Mouse (Mus musculus) stomach, postnatal 0 days (tissue): ENCODE measurements around the gene Col4a6. TPM values are rescaled to one million over a fixed set of nuclear protein-coding genes. Genes with fewer than 3 reads are reported as not detected.

Experiments used
- ATAC-seq: fragments of 200-750 bp; cut with Nextera tagmentation; 2 replicates; pipeline ENCODE4 v1.8.0; 2017; ENCODE audit not compliant: low FRiP score, low TSS enrichment
- DNase-seq: peaks from one replicate; pipeline ENCODE4 v3.0.0-alpha.2; 2016; ENCODE audit warnings: low spot score
- H3K27ac ChIP-seq: fragments of 300-500 bp; sonication (generic); replicated peaks from 2 replicates; pipeline ENCODE4 v1.5.1; 2014; ENCODE audit warnings: mild to moderate bottlenecking, control low read depth
- H3K27me3 ChIP-seq: fragments of 300-500 bp; sonication (generic); 2 replicates; pipeline ENCODE4 v1.6.1; 2014; ENCODE audit warnings: low read length; ENCODE audit not compliant: control insufficient read depth, insufficient read depth
- H3K36me3 ChIP-seq: fragments of 300-500 bp; sonication (generic); 2 replicates; pipeline ENCODE4 v1.6.1; 2014; ENCODE audit warnings: low read length, mixed read lengths; ENCODE audit not compliant: control insufficient read depth, insufficient read depth
- H3K4me1 ChIP-seq: fragments of 300-500 bp; sonication (generic); replicated peaks from 2 replicates; pipeline ENCODE4 v1.6.1; 2014; ENCODE audit warnings: antibody characterized with exemption; ENCODE audit not compliant: control insufficient read depth, insufficient read depth
- H3K4me2 ChIP-seq: fragments of 300-500 bp; sonication (generic); replicated peaks from 2 replicates; pipeline ENCODE4 v1.6.1; 2014; ENCODE audit warnings: low read depth, mild to moderate bottlenecking, control low read depth, moderate library complexity
- H3K4me3 ChIP-seq: fragments of 300-500 bp; sonication (generic); 2 replicates; pipeline ENCODE4 v1.5.1; 2014; ENCODE audit warnings: low read depth, low read length, control low read depth
- H3K9ac ChIP-seq: fragments of 300-500 bp; sonication (generic); 2 replicates; pipeline ENCODE4 v1.6.1; 2014; ENCODE audit warnings: mild to moderate bottlenecking, low read length, control low read depth, mixed read lengths
- H3K9me3 ChIP-seq: fragments of 300-500 bp; sonication (generic); 2 replicates; pipeline ENCODE4 v1.6.1; 2016; ENCODE audit warnings: low read length; ENCODE audit not compliant: control insufficient read depth
- CTCF ChIP-seq: IDR thresholded peaks from 2 replicates; pipeline ENCODE4 v1.5.1; 2016; ENCODE audit warnings: antibody characterized with exemption, low read depth, mild to moderate bottlenecking, moderate library complexity
- EP300 ChIP-seq: optimal IDR thresholded peaks from 2 replicates; pipeline ENCODE3; 2016; ENCODE audit warnings: antibody characterized with exemption
- WGBS: fragments of 180-500 bp; shearing (Covaris S2); extraction: QIAGEN DNeasy Blood & Tissue Kit; methylation state at CpG from one replicate; pipeline ENCODE4 v1.1.7; 2014; 5-methylcytosine and 5-hydroxymethylcytosine counted together
- polyA plus RNA-seq: library from polyadenylated mRNA; unstranded; fragments of >200 nt; fragmentation: Nextera tagmentation; extraction: Ambion mirVana; gene quantifications from 2 replicates; pipeline ENCODE4 v1.2.1, GENCODE M21; 2015

Col4a6 gene
- polyA plus RNA-seq, 1 experiment from 2014 or later: 5.9 TPM

- Histone ChIP-seq H3K9ac (no peak overlapping the region), H3K27me3 (no peaks in the 10 kb centered on the region), H3K36me3 (no peaks in the 10 kb centered on the region), H3K9me3 (no peaks in the 10 kb centered on the region), H3K4me3 (no peak overlapping the region), H3K4me1 (no peaks in the 10 kb centered on the region), H3K27ac (no peak overlapping the region), H3K4me2 (no peak overlapping the region)
- ATAC-seq (no peak), DNase-seq (no peak)
- WGBS: 19% methylated on average over 3 of the region's 3 CpGs
- TF ChIP-seq CTCF: no peak
- no peak for TF ChIP-seq EP300
Measured at GRCm38 (mm10) chrX:141315795-141316194, 158.1 kb downstream of the Col4a6 start.

- H3K4me2 ChIP-seq: no peak overlapping the region
- DNase-seq: no peak
- H3K4me3 ChIP-seq: no peak overlapping the region
- no peak for ATAC-seq
- no peak overlapping the region for H3K27ac ChIP-seq
- H3K9me3 ChIP-seq: no peaks in the 10 kb centered on the region
- TF ChIP-seq EP300 (no peak), CTCF (no peak)
- no peaks in the 10 kb centered on the region for H3K4me1 ChIP-seq
- H3K9ac ChIP-seq: no peak overlapping the region
- H3K36me3 ChIP-seq: no peaks in the 10 kb centered on the region
- H3K27me3 ChIP-seq: no peaks in the 10 kb centered on the region
- 50% methylated on average over 3 of the region's 3 CpGs for WGBS
Measured at GRCm38 (mm10) chrX:141292702-141293462, 181.0 kb downstream of the Col4a6 start.

DNA sequence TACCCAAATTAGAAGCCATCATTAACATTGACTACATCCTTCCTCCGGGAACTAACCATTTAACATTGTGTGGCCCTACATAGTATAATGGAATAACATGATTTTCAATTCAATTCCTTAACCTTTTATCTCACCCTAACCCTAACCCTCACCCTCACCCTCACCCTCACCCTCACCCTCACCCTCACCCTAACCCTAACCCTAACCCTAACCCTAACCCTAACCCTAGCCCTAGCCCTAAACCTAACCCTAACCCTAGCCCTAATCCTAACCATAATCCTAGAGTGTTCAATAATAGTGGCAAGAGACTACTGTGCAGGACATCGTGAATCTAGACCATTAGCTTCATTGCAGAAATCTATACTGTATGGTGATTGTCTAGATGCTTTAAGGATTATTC, 197.5 kb downstream of the Col4a6 start:
- WGBS: 97% methylated on average over 2 of the region's 2 CpGs
- no peak for DNase-seq
- no peaks in the 10 kb centered on the region for H3K27me3 ChIP-seq

GRCm38 (mm10) chrX:141265986-141266385, 207.9 kb downstream of the Col4a6 start:
- no peak for DNase-seq
- TF ChIP-seq CTCF: no peak
- no peak for TF ChIP-seq EP300
- Histone ChIP-seq H3K4me2 (no peak overlapping the region), H3K36me3 (no peaks in the 10 kb centered on the region), H3K27ac (no peak overlapping the region), H3K27me3 (no peaks in the 10 kb centered on the region), H3K4me3 (no peak overlapping the region), H3K4me1 (no peaks in the 10 kb centered on the region), H3K9me3 (no peaks in the 10 kb centered on the region), H3K9ac (no peak overlapping the region)
- ATAC-seq: no peak
- WGBS: 50% methylated on average over 1 of the region's 1 CpGs

More for the DNA sequence above, 197.5 kb downstream of the Col4a6 start:
- no peak overlapping the region for H3K4me3 ChIP-seq
- no peak overlapping the region for H3K4me2 ChIP-seq
- no peak for TF ChIP-seq CTCF
- no peak for TF ChIP-seq EP300
- H3K36me3 ChIP-seq: no peaks in the 10 kb centered on the region
- no peak overlapping the region for H3K27ac ChIP-seq
- H3K4me1 ChIP-seq: no peaks in the 10 kb centered on the region
- no peak for ATAC-seq
- no peaks in the 10 kb centered on the region for H3K9me3 ChIP-seq
- H3K9ac ChIP-seq: no peak overlapping the region

DNA sequence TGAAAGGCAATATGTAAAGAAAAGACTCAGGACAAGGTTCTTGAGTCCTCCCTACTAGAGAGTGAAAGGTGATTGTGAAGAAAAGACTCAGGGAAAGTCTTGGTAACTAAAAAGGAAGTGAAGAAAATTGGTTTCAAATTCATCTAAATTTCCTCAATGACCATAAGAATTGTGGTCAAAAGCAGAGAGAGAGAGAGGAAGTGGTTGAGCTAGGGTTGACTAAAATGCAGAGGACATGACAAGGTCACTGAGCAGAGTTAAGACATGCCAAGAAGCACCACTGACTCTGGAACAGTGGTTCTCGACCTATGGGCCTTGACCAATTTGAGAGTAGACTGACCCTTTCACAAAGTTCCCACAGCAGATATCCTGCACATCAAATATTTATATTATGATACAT, 224.2 kb downstream of the Col4a6 start:
- WGBS: 44% methylated on average over 1 of the region's 1 CpGs
- no peak overlapping the region for H3K27ac ChIP-seq
- H3K36me3 ChIP-seq: no peaks in the 10 kb centered on the region
- no peak overlapping the region for H3K4me2 ChIP-seq
- H3K4me1 ChIP-seq: no peaks in the 10 kb centered on the region
- H3K9ac ChIP-seq: no peak overlapping the region
- H3K9me3 ChIP-seq: no peaks in the 10 kb centered on the region
- DNase-seq (no peak), ATAC-seq (no peak)
- H3K4me3 ChIP-seq: no peak overlapping the region
- TF ChIP-seq EP300 (no peak), CTCF (no peak)
- no peaks in the 10 kb centered on the region for H3K27me3 ChIP-seq

GRCm38 (mm10) chrX:141236564-141237333, 237.1 kb downstream of the Col4a6 start:
- 56% methylated on average over 2 of the region's 2 CpGs for WGBS
- Histone ChIP-seq H3K9ac (no peak overlapping the region), H3K9me3 (no peaks in the 10 kb centered on the region), H3K4me1 (no peaks in the 10 kb centered on the region), H3K27ac (no peak overlapping the region), H3K4me2 (no peak overlapping the region), H3K27me3 (no peaks in the 10 kb centered on the region), H3K36me3 (no peaks in the 10 kb centered on the region), H3K4me3 (no peak overlapping the region)
- ATAC-seq: no peak
- TF ChIP-seq EP300 (no peak), CTCF (peak; percentile 79)
- peak; percentile 13 for DNase-seq
